Mouse (Mus musculus) neural tube, embryonic 12.5 days (tissue): ENCODE data around the gene Hipk3. TPM values are rescaled to one million over a fixed set of nuclear protein-coding genes. Genes with fewer than 3 reads are reported as not detected.

Source experiments
- ATAC-seq: fragments of 200-750 bp; cut with Nextera tagmentation; 2 replicates; pipeline ENCODE4 v1.8.0; 2017; ENCODE audit warnings: low read depth, mild to moderate bottlenecking, moderate TSS enrichment, moderate library complexity; ENCODE audit not compliant: low FRiP score
- H3K27ac ChIP-seq: fragments of 300-500 bp; sonication (generic); 2 replicates; pipeline ENCODE4 v1.5.1; 2016
- H3K27me3 ChIP-seq: fragments of 300-500 bp; sonication (generic); replicated peaks from 2 replicates; pipeline ENCODE4 v1.6.1; 2016; ENCODE audit warnings: mild to moderate bottlenecking
- H3K36me3 ChIP-seq: fragments of 300-500 bp; sonication (generic); 2 replicates; pipeline ENCODE4 v1.6.1; 2016; ENCODE audit warnings: mild to moderate bottlenecking
- H3K4me1 ChIP-seq: fragments of 300-500 bp; sonication (generic); 2 replicates; pipeline ENCODE4 v1.6.1; 2016
- H3K4me2 ChIP-seq: fragments of 300-500 bp; sonication (generic); replicated peaks from 2 replicates; pipeline ENCODE4 v1.6.1; 2016; ENCODE audit warnings: mild to moderate bottlenecking
- H3K4me3 ChIP-seq: fragments of 300-500 bp; sonication (generic); 2 replicates; pipeline ENCODE4 v1.5.1; 2016
- H3K9ac ChIP-seq: fragments of 300-500 bp; sonication (generic); 2 replicates; pipeline ENCODE4 v1.6.1; 2016; ENCODE audit warnings: mild to moderate bottlenecking
- H3K9me3 ChIP-seq: fragments of 300-500 bp; sonication (generic); 2 replicates; pipeline ENCODE4 v1.6.1; 2016; ENCODE audit warnings: mild to moderate bottlenecking
- WGBS: fragments of 180-500 bp; shearing (Covaris S2); methylation state at CpG from one replicate; pipeline ENCODE4 v1.1.7; 2016; 5-methylcytosine and 5-hydroxymethylcytosine counted together
- polyA plus RNA-seq: library from polyadenylated mRNA; unstranded; fragments of >200 nt; fragmentation: Nextera tagmentation; extraction: Ambion mirVana; gene quantifications from 2 replicates; pipeline ENCODE4 v1.2.1, GENCODE M21; 2016

Gene Hipk3
- polyA plus RNA-seq, 1 experiment from 2014 or later = 13.2 TPM

DNA sequence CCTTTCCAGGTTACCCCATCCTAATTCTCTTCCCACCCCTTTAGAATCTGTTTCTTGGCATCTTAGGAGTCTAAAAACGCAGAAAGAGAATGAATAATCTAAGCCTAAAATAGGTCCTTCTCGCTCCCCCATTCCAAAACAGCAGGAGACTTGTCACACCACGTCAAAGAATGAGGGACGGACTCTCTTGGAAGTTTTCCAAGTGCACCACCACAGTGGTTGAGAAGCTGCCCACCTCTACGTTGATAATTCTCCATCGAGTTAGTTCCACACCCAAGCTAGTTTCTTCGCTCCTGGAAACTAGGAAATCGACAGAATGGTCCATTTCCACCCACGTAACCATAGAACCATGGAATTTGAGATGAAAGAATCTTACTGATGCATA, 547 bp upstream of the Hipk3 start:
- ATAC-seq = no peak
- Histone ChIP-seq H3K9me3 (no peaks in the 10 kb centered on the region), H3K9ac (peak overlapping the region; percentile 98), H3K4me2 (peak overlapping the region; percentile 67), H3K27me3 (peaks cover 4% of the 10 kb centered on the region; the same call in 1 of the 2 replicates), H3K4me3 (peak overlapping the region; percentile 93), H3K36me3 (no peaks in the 10 kb centered on the region), H3K27ac (peak overlapping the region; percentile 98; the same call in 1 of the 2 replicates), H3K4me1 (peaks cover 11% of the 10 kb centered on the region; the same call in 1 of the 2 replicates)
- 15% methylated on average over 9 of the region's 9 CpGs for WGBS

GRCm38 (mm10) chr2:104493021-104493950, 960 bp downstream of the Hipk3 start:
- Histone ChIP-seq H3K27me3 (peaks cover 4% of the 10 kb centered on the region; the same call in 1 of the 2 replicates), H3K9me3 (no peaks in the 10 kb centered on the region), H3K9ac (peak overlapping the region; percentile 98), H3K4me3 (peak overlapping the region; percentile 93), H3K4me2 (peak overlapping the region; percentile 67), H3K4me1 (peaks cover 11% of the 10 kb centered on the region; the same call in 1 of the 2 replicates), H3K27ac (peak overlapping the region; percentile 98), H3K36me3 (no peaks in the 10 kb centered on the region)
- WGBS = under 1% methylated on average over 99 of the region's 99 CpGs
- peak; percentile 83 for ATAC-seq

DNA sequence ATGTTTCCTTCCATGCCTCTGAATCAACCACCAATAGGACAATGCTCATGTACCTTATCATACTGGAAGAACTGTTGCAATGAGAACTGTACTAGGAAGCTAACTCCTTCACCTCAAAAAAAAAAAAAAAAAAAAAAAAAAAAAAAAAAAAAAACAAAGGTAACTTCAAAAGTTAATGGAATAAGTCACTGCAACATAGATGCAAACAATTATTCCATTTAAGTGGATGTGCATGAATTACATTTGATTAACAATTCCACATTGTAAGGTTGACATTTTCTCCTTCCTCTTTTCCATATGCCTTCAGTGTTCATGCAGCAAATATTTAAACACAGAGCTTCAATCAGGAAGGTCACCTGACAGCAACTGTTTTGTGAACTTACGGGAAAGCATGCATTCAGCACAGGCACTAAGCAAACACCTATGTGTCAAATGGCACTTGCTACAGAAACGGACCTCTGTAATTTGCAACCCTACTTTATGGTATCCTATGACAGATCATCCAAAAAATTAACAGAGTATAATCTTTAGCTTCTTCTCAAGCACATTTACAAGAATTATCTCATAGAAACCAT, 2.9 kb downstream of the Hipk3 start:
- peaks cover 11% of the 10 kb centered on the region; the same call in 1 of the 2 replicates for H3K4me1 ChIP-seq
- no peaks in the 10 kb centered on the region for H3K9me3 ChIP-seq
- H3K27ac ChIP-seq = no peak overlapping the region
- no peak overlapping the region for H3K4me2 ChIP-seq
- no peak overlapping the region for H3K9ac ChIP-seq
- 48% methylated on average over 2 of the region's 2 CpGs for WGBS
- H3K36me3 ChIP-seq = no peaks in the 10 kb centered on the region
- ATAC-seq = no peak
- H3K27me3 ChIP-seq = peaks cover 3% of the 10 kb centered on the region; the same call in 1 of the 2 replicates
- no peak overlapping the region for H3K4me3 ChIP-seq

GRCm38 (mm10) chr2:104490761-104491160, 3.5 kb downstream of the Hipk3 start:
- ATAC-seq = no peak
- H3K9ac ChIP-seq = no peak overlapping the region
- no peak overlapping the region for H3K4me2 ChIP-seq
- no peak overlapping the region for H3K4me3 ChIP-seq
- H3K4me1 ChIP-seq = peaks cover 11% of the 10 kb centered on the region; the same call in 1 of the 2 replicates
- H3K27me3 ChIP-seq = no peaks in the 10 kb centered on the region
- H3K27ac ChIP-seq = no peak overlapping the region
- 72% methylated on average over 2 of the region's 2 CpGs for whole genome bisulfite sequencing
- H3K36me3 ChIP-seq = no peaks in the 10 kb centered on the region
- no peaks in the 10 kb centered on the region for H3K9me3 ChIP-seq

DNA sequence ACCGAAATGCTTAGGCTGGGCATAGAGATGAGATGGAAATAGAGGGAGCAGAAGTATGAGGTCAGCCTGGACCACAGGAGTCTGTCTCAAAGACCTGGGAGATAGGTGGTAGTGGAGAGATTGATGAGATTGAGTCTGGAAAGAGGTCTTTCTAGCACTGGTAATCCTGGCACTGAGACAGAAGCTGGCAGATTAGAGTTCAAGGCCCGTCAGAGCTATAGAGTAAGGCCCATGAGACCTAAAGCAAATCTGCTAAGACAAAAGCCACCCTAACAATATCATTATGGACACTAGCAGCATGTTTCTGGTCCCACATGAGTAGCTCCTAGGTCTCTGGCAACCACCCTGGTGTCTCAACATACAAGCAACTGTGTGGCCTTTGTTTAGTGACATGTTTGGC, 4.4 kb downstream of the Hipk3 start:
- Histone ChIP-seq H3K27ac (no peak overlapping the region), H3K4me1 (peaks cover 9% of the 10 kb centered on the region; the same call in 1 of the 2 replicates), H3K36me3 (no peaks in the 10 kb centered on the region), H3K4me3 (no peak overlapping the region), H3K9ac (no peak overlapping the region), H3K4me2 (no peak overlapping the region), H3K9me3 (no peaks in the 10 kb centered on the region), H3K27me3 (no peaks in the 10 kb centered on the region)
- 96% methylated on average over 2 of the region's 2 CpGs for WGBS
- no peak for ATAC-seq

DNA sequence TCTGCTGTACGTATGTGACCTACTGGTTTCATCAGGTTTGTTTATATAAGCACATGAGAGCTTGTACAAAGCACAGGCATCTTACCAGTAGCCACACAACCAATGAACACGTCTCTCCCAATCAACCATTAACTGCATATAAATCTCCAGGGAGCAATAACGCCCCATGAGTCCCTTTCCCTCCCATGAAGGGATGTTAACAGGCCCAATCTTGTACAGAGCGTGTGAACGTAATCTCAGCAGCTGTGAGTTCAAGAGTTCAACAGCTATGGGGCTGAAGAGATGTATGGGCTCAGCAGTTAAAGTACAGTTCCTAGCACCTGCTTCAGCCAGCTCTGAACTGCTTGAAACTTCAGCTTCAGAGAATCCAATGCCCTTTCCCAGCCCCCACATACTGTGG, 9.8 kb downstream of the Hipk3 start:
- Histone ChIP-seq H3K9me3 (no peaks in the 10 kb centered on the region), H3K9ac (no peak overlapping the region), H3K27me3 (no peaks in the 10 kb centered on the region), H3K4me2 (no peak overlapping the region), H3K4me1 (peaks cover 9% of the 10 kb centered on the region), H3K27ac (no peak overlapping the region), H3K36me3 (no peaks in the 10 kb centered on the region), H3K4me3 (no peak overlapping the region)
- 18% methylated on average over 5 of the region's 5 CpGs for WGBS
- ATAC-seq = peak; percentile 71

GRCm38 (mm10) chr2:104482156-104482555, 12.1 kb downstream of the Hipk3 start:
- Histone ChIP-seq H3K4me1 (peaks cover 9% of the 10 kb centered on the region), H3K27me3 (no peaks in the 10 kb centered on the region), H3K4me2 (no peak overlapping the region), H3K9me3 (no peaks in the 10 kb centered on the region), H3K9ac (no peak overlapping the region), H3K4me3 (no peak overlapping the region), H3K27ac (no peak overlapping the region), H3K36me3 (no peaks in the 10 kb centered on the region)
- no peak for ATAC-seq

DNA sequence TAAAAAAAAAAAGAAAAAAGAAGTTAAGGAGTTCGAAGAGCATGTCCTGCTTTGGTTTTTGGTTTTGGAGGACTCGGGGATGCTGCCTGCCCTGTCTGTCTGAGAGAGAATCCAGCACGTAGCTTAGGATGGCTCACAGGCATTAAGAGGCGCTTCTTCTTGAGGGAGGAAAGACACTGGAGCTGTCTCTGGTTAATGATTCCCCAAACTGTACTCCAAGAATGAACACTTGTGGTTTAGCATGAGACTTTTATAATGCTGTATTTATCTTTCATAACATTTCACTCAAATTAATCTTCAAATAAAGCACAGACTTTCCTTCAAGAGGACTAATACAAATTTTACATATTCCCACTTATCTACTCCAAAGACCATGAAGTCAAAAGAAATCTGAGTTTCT, 15.2 kb downstream of the Hipk3 start:
- no peaks in the 10 kb centered on the region for H3K9me3 ChIP-seq
- ATAC-seq = no peak
- H3K4me1 ChIP-seq = no peaks in the 10 kb centered on the region
- H3K4me3 ChIP-seq = no peak overlapping the region
- no peaks in the 10 kb centered on the region for H3K36me3 ChIP-seq
- no peaks in the 10 kb centered on the region for H3K27me3 ChIP-seq
- H3K4me2 ChIP-seq = no peak overlapping the region
- no peak overlapping the region for H3K27ac ChIP-seq
- H3K9ac ChIP-seq = no peak overlapping the region
- 89% methylated on average over 4 of the region's 4 CpGs for WGBS

DNA sequence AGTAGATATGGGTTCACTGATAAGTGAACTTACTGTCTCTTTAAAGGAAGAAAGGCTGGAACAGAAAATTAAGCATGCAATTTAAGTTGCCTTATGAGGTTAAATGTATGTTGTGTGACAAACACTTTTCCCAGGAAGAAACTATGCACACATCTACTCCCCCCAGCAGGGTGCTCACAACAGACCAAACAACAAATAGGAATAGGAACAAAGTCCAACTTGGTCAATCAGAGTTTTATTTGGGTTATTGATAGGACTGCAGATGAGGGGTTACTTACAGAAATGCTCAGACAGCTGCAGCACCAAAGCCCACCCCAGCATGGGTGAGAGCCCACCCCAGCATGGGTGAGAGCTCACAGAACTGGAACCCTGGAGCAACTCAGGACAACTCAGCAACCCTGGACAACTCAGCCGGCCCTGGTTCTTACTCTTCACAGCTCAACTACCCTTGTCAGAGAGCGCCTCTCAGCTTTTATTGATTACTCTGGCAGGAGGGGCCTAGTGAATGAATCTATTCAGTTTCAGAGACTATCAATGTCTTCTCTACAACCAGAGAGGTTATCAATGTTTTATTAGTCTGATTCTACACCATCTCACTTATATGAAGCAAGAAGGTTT, 16.7 kb downstream of the Hipk3 start:
- H3K27me3 ChIP-seq = no peaks in the 10 kb centered on the region
- no peak overlapping the region for H3K9ac ChIP-seq
- H3K36me3 ChIP-seq = no peaks in the 10 kb centered on the region
- no peak for ATAC-seq
- no peaks in the 10 kb centered on the region for H3K9me3 ChIP-seq
- H3K4me3 ChIP-seq = no peak overlapping the region
- H3K4me2 ChIP-seq = no peak overlapping the region
- H3K27ac ChIP-seq = no peak overlapping the region
- H3K4me1 ChIP-seq = no peaks in the 10 kb centered on the region
- WGBS = 63% methylated on average over 2 of the region's 2 CpGs

- WGBS = 94% methylated on average over 6 of the region's 6 CpGs
Observed at GRCm38 (mm10) chr2:104472056-104472455, 22.2 kb downstream of the Hipk3 start.

GRCm38 (mm10) chr2:104471161-104471560, 23.1 kb downstream of the Hipk3 start:
- Histone ChIP-seq H3K27me3 (no peaks in the 10 kb centered on the region), H3K4me3 (no peak overlapping the region), H3K4me1 (no peaks in the 10 kb centered on the region), H3K9me3 (no peaks in the 10 kb centered on the region), H3K27ac (no peak overlapping the region), H3K4me2 (no peak overlapping the region), H3K9ac (no peak overlapping the region), H3K36me3 (no peaks in the 10 kb centered on the region)
- 94% methylated on average over 16 of the region's 16 CpGs for WGBS
- ATAC-seq = no peak

More at GRCm38 (mm10) chr2:104472056-104472455, 22.2 kb downstream of the Hipk3 start:
- H3K9me3 ChIP-seq = no peaks in the 10 kb centered on the region
- no peak overlapping the region for H3K9ac ChIP-seq
- no peak overlapping the region for H3K27ac ChIP-seq
- ATAC-seq = no peak
- no peak overlapping the region for H3K4me2 ChIP-seq
- no peak overlapping the region for H3K4me3 ChIP-seq
- H3K36me3 ChIP-seq = no peaks in the 10 kb centered on the region
- H3K27me3 ChIP-seq = no peaks in the 10 kb centered on the region
- H3K4me1 ChIP-seq = no peaks in the 10 kb centered on the region

DNA sequence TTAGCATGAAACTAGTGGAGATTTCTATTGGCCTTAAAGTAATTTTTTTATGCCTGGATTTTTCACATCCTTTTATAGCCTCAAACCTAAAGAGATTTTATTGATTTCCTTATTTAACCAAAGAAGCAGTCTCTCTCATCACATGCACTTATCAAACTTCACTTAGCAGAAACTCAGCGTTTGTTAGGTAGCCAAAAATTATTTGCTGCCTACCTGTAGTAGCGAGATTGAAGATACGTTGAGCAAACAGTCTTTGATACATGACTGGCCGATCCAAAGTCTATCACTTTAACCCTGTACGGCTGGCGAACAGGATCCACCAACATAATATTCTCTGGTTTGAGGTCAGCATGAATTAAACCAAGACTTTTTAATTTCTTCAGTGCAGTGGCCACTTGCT, 23.7 kb downstream of the Hipk3 start:
- WGBS = 95% methylated on average over 6 of the region's 6 CpGs
- Histone ChIP-seq H3K9me3 (no peaks in the 10 kb centered on the region), H3K9ac (no peak overlapping the region), H3K4me1 (no peaks in the 10 kb centered on the region), H3K27me3 (no peaks in the 10 kb centered on the region), H3K4me2 (no peak overlapping the region), H3K4me3 (no peak overlapping the region), H3K27ac (no peak overlapping the region), H3K36me3 (no peaks in the 10 kb centered on the region)
- ATAC-seq = no peak
